8 mouse cellular contexts compared by ENCODE assay signal in genomic region chr19:60580582-60581339, GRCm38 (mm10). TPM values are rescaled to one million over a fixed set of nuclear protein-coding genes. Genes with fewer than 3 reads are reported as not detected.
A peak's percentile ranks its signal among the peaks of the same experiment; 100 is the strongest.
DNase-seq lines count a peak whose midpoint lies in the region; ATAC-seq and TF ChIP-seq lines count a peak whose summit lies in the region.

Gene Cacul1 (minus strand): TSS chr19:60581025.

- peak within 1 kb of the TSS; percentile 60 for H3K4me3 ChIP-seq in cortical plate, adult 2 months (ENCODE audit: insufficient read depth, low read length)
- peak within 1 kb of the TSS; percentile 96 for H3K4me3 ChIP-seq in megakaryocyte, embryonic 14.5 days (replicated peaks)

- DNase-seq in gastrocnemius, adult 8-10 months (ENCODE audit: low spot score in 2 of 2): peak; percentile 94 to 96
- peak; percentile 90 for DNase-seq in hindlimb bud, embryonic 11.5 days (ENCODE audit: extremely low spot score, low read depth, low spot score)
- peak; percentile 80 to 97 for DNase-seq in left cerebral cortex, adult 8-10 months (ENCODE audit: low spot score in 2 of 2)
- DNase-seq in right cerebral cortex, postnatal 10 days (ENCODE audit: low spot score in 2 of 2): peak; percentile 97 to 98
- DNase-seq in urinary bladder, postnatal 25 days (ENCODE audit: low spot score): peak; percentile 96

- TF ChIP-seq POLR2A in cortical plate, adult 2 months (IDR thresholded peaks at IDR 0.05; ENCODE audit: extremely low read depth, insufficient read depth, low read length): peak; percentile 75

- no peak for TF ChIP-seq CTCF in cortical plate, adult 2 months (IDR thresholded peaks at IDR 0.05; ENCODE audit: extremely low read depth, insufficient read depth, low read length)

- peaks cover 4% of the 10 kb centered on the region for H3K4me1 ChIP-seq in cortical plate, adult 2 months (ENCODE audit: control insufficient read depth, insufficient read depth, low read length)
- peaks cover 40% of the 10 kb centered on the region for H3K4me1 ChIP-seq in megakaryocyte, embryonic 14.5 days

- peak within 1 kb of the TSS; percentile 79 for H3K27ac ChIP-seq in cortical plate, adult 2 months (ENCODE audit: insufficient read depth, low read length)

- H3K9me3 ChIP-seq in megakaryocyte, embryonic 14.5 days: no peaks in the 10 kb centered on the region

- H3K27me3 ChIP-seq in megakaryocyte, embryonic 14.5 days (replicated peaks): no peaks in the 10 kb centered on the region

- H3K36me3 ChIP-seq in megakaryocyte, embryonic 14.5 days (replicated peaks; ENCODE audit: low read length): peaks cover 6% of the 10 kb centered on the region

- ATAC-seq in activated CD4-positive, CD25-positive, alpha-beta regulatory T cell, adult 4 months: peak; percentile 83

RNA-seq across cellular contexts. Expression of gene Cacul1, which starts in this region (rescaled TPM):
- 10 to 100 TPM; 18.9 to 23.5 TPM for polyA plus RNA-seq in activated CD4-positive, CD25-positive, alpha-beta regulatory T cell, adult 4 months (2017; shearing (Covaris generic))
- 20.9 and 22.5 TPM in 2 replicates for polyA plus RNA-seq in cortical plate, adult 2 months (2012; rRNA removed)
- total RNA-seq in gastrocnemius, adult 8-10 months (2022): 10 to 100 TPM; 31.3 to 34.7 (median 32.7) TPM
- total RNA-seq in left cerebral cortex, adult 8-10 months (2022): 10 to 100 TPM; 48.3 to 55.0 (median 51.5) TPM
- 14.5 and 26.8 TPM in 2 replicates for polyA plus RNA-seq in megakaryocyte, embryonic 14.5 days (2012; ENCODE audit: insufficient read depth, low replicate concordance)

Comparison
In these comparisons a context has a peak if more than half of its experiments do, and no peak if none do; other contexts are left out.
1. Peak in every context shown above with its lines: DNase-seq, ATAC-seq, H3K4me3 ChIP-seq and H3K27ac ChIP-seq.